Mouse (Mus musculus) hindbrain, embryonic 16.5 days (tissue): ENCODE results near the gene Krtap28-13. TPM values are rescaled to one million over a fixed set of nuclear protein-coding genes. Genes with fewer than 3 reads are reported as not detected.
A peak's percentile ranks its signal among the peaks of the same experiment; 100 is the strongest.

Source experiments
- ATAC-seq: fragments of 200-750 bp; cut with Nextera tagmentation; 2 replicates; pipeline ENCODE4 v1.8.0; 2017; ENCODE audit warnings: moderate TSS enrichment, moderate library complexity
- H3K27ac ChIP-seq: fragments of 300-500 bp; sonication (generic); 2 replicates; pipeline ENCODE4 v1.5.1; 2014; ENCODE audit warnings: low read depth, mild to moderate bottlenecking, control low read depth, low read length, moderate library complexity
- H3K27me3 ChIP-seq: fragments of 300-500 bp; sonication (generic); replicated peaks from 2 replicates; pipeline ENCODE4 v1.6.1; 2014; ENCODE audit warnings: low read length; ENCODE audit not compliant: control insufficient read depth, insufficient read depth
- H3K36me3 ChIP-seq: fragments of 300-500 bp; sonication (generic); 2 replicates; pipeline ENCODE4 v1.6.1; 2014; ENCODE audit warnings: mild to moderate bottlenecking, low read length, moderate library complexity, mixed read lengths; ENCODE audit not compliant: control insufficient read depth, insufficient read depth
- H3K4me1 ChIP-seq: fragments of 300-500 bp; sonication (generic); 2 replicates; pipeline ENCODE4 v1.6.1; 2014; ENCODE audit warnings: low read depth, low read length; ENCODE audit not compliant: control insufficient read depth, insufficient read depth
- H3K4me2 ChIP-seq: fragments of 300-500 bp; sonication (generic); 2 replicates; pipeline ENCODE4 v1.6.1; 2014; ENCODE audit warnings: mild to moderate bottlenecking, low read length, control low read depth, moderate library complexity
- H3K4me3 ChIP-seq: fragments of 300-500 bp; sonication (generic); 2 replicates; pipeline ENCODE4 v1.5.1; 2014; ENCODE audit warnings: mild to moderate bottlenecking, low read length, control low read depth, moderate library complexity
- H3K9ac ChIP-seq: fragments of 300-500 bp; sonication (generic); 2 replicates; pipeline ENCODE4 v1.6.1; 2014; ENCODE audit warnings: low read depth, mild to moderate bottlenecking, control low read depth, low read length, moderate library complexity
- H3K9me3 ChIP-seq: fragments of 300-500 bp; sonication (generic); 2 replicates; pipeline ENCODE4 v1.6.1; 2014; ENCODE audit warnings: mild to moderate bottlenecking, low read length, moderate library complexity; ENCODE audit not compliant: control insufficient read depth
- WGBS: fragments of 180-500 bp; shearing (Covaris S2); extraction: QIAGEN DNeasy Blood & Tissue Kit; methylation state at CpG from one replicate; pipeline ENCODE4 v1.1.7; 2014; 5-methylcytosine and 5-hydroxymethylcytosine counted together
- polyA plus RNA-seq: library from polyadenylated mRNA; unstranded; fragments of >200 nt; fragmentation: Nextera tagmentation; extraction: Ambion mirVana; gene quantifications from 2 replicates; pipeline ENCODE4 v1.2.1, GENCODE M21; 2015

The Krtap28-13 gene
- polyA plus RNA-seq, 1 experiment from 2014 or later: not detected

DNA sequence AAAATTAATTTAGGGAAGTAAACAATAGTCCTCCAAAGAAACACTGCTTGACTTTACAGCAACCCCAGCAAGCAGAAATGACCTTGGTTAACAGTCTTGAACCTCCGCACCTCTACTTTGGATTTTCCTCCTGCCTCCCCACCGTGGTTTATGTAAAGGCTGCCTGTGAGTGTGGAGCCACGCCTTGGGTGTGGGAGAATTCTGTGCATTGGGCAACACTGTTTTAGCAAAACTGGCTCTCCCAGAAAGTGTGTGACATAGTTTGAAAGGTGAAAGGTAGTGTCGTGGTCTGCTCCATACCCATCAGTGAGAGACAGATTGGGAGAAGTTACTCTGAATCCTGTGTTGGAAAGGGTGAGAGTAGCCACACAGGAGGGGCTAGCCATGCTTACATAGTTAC is 21.6 kb upstream of the Krtap28-13 start:
- H3K4me1 ChIP-seq: no peaks in the 10 kb centered on the region
- no peaks in the 10 kb centered on the region for H3K9me3 ChIP-seq
- ATAC-seq: no peak
- no peak overlapping the region for H3K9ac ChIP-seq
- WGBS: 78% methylated on average over 4 of the region's 4 CpGs
- H3K36me3 ChIP-seq: no peaks in the 10 kb centered on the region
- H3K4me3 ChIP-seq: no peak overlapping the region
- H3K27me3 ChIP-seq: no peaks in the 10 kb centered on the region
- H3K4me2 ChIP-seq: no peak overlapping the region
- no peak overlapping the region for H3K27ac ChIP-seq

DNA sequence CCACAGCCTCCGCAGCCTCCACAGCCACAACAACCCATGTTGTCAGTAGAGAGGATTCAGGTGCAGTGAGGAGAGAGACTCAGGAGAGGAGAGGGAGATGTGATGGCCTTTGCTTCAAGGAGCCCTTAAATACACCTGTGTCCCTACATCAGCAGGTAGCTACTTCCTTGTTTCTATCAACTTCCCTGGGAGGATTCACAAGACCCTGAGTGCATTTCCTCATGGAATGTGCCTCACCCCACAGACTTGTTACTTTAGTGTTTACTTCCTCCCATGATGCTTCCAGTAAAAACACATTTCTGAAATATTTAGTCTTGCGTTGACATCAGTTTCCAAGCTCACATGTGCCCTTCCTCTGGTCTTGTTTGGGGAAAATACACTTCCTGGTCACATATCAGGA is 18.4 kb upstream of the Krtap28-13 start, which contains the start of gene Krtap28-10:
TSS of gene Krtap28-10 (minus strand) at position 101 of the 400 bp plus-strand sequence.
- 92% methylated on average over 2 of the region's 2 CpGs for WGBS
- H3K36me3 ChIP-seq: no peaks in the 10 kb centered on the region
- no peaks in the 10 kb centered on the region for H3K27me3 ChIP-seq
- H3K9ac ChIP-seq: no peak within 1 kb of the TSS
- no peak within 1 kb of the TSS for H3K4me2 ChIP-seq
- no peaks in the 10 kb centered on the region for H3K9me3 ChIP-seq
- no peak within 1 kb of the TSS for H3K27ac ChIP-seq
- no peak for ATAC-seq
- no peaks in the 10 kb centered on the region for H3K4me1 ChIP-seq
- no peak within 1 kb of the TSS for H3K4me3 ChIP-seq

DNA sequence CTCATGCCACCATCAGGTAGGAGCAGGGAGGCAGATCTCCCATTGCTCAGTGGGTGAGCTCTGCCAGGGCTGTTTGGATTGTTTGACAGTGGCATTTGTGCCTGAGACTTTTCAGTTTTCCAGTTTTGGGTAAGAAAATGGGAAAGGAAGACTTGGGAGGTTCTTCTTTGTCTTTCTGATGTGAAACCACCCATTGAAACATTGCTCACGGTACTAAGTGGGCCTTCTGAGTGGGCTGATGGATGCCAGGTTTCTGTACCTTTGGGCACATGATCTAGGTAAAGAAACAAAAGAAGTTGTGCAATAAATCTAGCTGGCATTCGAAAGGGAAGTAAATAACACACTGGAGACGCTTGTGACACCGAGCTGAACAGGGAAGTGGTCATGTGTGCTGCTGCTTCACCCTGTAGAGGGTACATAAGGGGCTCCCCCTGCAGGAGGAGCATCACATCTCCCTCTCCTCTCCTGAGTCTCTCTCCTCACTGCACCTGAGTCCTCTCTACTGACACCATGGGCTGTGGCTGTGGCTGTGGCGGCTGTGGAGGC is 15.8 kb upstream of the Krtap28-13 start, which contains the start of gene Gm47969:
TSS of gene Gm47969 (plus strand) at position 51 of the 546 bp plus-strand sequence.
- Histone ChIP-seq H3K4me2 (no peak within 1 kb of the TSS), H3K9ac (no peak within 1 kb of the TSS), H3K9me3 (no peaks in the 10 kb centered on the region), H3K27ac (no peak within 1 kb of the TSS), H3K4me1 (no peaks in the 10 kb centered on the region), H3K27me3 (no peaks in the 10 kb centered on the region), H3K36me3 (no peaks in the 10 kb centered on the region), H3K4me3 (no peak within 1 kb of the TSS)
- 81% methylated on average over 4 of the region's 5 CpGs for WGBS
- ATAC-seq: no peak

DNA sequence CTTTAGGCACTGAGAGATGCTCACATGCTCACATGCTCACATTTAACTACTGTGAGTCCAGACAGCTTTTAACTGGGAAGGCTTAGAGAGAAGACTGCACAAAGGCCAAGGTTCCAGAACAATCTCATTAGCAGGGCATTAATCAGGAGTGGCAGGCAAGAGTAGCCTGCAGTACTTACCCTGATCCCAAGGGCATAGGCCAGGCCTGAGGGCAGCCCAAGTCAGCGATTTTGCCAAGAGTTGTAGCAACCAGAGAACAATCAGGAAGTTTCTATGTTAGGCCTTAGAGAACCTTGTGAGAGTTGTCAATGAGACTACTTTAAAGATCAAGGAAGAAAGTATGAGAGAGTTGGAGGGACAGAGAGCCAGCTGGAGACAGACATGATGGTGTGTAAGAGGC is 2.2 kb upstream of the Krtap28-13 start:
- no peak overlapping the region for H3K4me2 ChIP-seq
- no peaks in the 10 kb centered on the region for H3K4me1 ChIP-seq
- H3K27ac ChIP-seq: no peak overlapping the region
- no peaks in the 10 kb centered on the region for H3K27me3 ChIP-seq
- no peaks in the 10 kb centered on the region for H3K9me3 ChIP-seq
- 62% methylated on average over 1 of the region's 1 CpGs for WGBS
- no peak for ATAC-seq
- H3K4me3 ChIP-seq: no peak overlapping the region
- no peaks in the 10 kb centered on the region for H3K36me3 ChIP-seq
- H3K9ac ChIP-seq: no peak overlapping the region

DNA sequence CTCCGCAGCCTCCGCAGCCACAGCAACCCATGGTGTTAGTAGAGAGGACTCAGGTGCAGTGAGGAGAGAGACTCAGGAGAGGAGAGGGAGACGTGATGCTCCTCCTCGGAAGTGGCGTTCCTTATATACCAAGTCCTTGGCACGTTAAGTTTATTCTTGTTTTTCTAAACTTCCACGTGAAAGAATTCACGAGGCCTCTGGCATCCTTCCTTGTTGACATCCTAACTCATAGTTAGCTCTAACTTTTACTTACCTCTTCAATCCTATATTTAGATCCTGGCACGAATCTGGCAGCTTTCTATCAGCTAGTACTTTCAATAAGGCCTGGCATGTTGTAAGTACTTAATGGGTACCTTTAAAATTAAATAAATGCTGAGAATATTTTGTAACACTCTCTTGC is 1.5 kb upstream of the Krtap28-13 start, which contains the start of gene A030005K14Rik:
TSS of gene A030005K14Rik (minus strand) at position 101 of the 400 bp plus-strand sequence.
- H3K4me1 ChIP-seq: no peaks in the 10 kb centered on the region
- no peak within 1 kb of the TSS for H3K4me3 ChIP-seq
- WGBS: 93% methylated on average over 9 of the region's 9 CpGs
- H3K4me2 ChIP-seq: no peak within 1 kb of the TSS
- H3K9ac ChIP-seq: no peak within 1 kb of the TSS
- ATAC-seq: no peak
- no peaks in the 10 kb centered on the region for H3K27me3 ChIP-seq
- no peaks in the 10 kb centered on the region for H3K9me3 ChIP-seq
- no peaks in the 10 kb centered on the region for H3K36me3 ChIP-seq
- no peak within 1 kb of the TSS for H3K27ac ChIP-seq

DNA sequence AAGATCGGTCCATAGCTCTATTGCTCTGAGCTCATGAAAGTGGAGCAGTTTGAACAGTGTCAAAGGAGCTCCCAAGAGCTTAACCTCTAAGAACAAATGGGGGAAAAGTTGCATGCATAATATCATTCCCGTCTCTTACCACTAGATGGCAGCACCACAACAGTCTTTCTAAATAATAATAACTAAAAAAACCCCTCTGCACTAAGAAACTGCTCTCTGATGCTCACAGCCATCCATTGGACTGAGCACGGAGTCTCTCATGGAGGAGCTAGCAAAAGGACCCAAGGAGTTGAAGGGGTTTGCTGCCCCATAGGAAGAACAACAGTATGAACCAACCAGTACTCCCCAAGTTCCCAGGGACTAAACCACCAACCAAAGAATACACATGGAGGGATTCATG is 4.1 kb downstream of the Krtap28-13 start:
- WGBS: 25% methylated on average over 3 of the region's 3 CpGs
- Histone ChIP-seq H3K4me2 (no peak overlapping the region), H3K9ac (no peak overlapping the region), H3K4me1 (no peaks in the 10 kb centered on the region), H3K9me3 (no peaks in the 10 kb centered on the region), H3K27ac (no peak overlapping the region), H3K4me3 (no peak overlapping the region), H3K36me3 (no peaks in the 10 kb centered on the region), H3K27me3 (no peaks in the 10 kb centered on the region)
- ATAC-seq: no peak

DNA sequence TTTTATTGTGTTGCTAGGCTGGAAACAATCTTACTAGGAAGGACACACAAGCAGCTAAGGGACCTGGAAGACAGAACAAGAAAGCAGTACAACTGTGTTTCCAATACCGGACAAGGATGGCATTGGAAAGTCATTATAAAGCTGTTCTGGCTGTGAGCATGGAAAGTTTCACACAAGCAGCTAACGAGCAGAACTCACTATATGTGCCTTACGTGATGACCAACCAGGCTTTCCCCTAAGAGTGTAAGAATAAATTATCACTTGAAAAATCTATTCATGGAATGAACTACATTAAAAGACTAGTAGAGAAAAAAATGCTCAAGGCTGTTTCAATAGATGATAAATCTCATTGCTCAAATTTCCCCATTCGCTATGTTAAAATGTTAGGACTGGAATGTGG is 5.8 kb downstream of the Krtap28-13 start:
- Histone ChIP-seq H3K4me3 (no peak overlapping the region), H3K36me3 (no peaks in the 10 kb centered on the region), H3K4me1 (no peaks in the 10 kb centered on the region), H3K27ac (no peak overlapping the region), H3K9me3 (no peaks in the 10 kb centered on the region), H3K4me2 (no peak overlapping the region), H3K9ac (no peak overlapping the region), H3K27me3 (no peaks in the 10 kb centered on the region)
- 88% methylated on average over 4 of the region's 4 CpGs for WGBS
- no peak for ATAC-seq

DNA sequence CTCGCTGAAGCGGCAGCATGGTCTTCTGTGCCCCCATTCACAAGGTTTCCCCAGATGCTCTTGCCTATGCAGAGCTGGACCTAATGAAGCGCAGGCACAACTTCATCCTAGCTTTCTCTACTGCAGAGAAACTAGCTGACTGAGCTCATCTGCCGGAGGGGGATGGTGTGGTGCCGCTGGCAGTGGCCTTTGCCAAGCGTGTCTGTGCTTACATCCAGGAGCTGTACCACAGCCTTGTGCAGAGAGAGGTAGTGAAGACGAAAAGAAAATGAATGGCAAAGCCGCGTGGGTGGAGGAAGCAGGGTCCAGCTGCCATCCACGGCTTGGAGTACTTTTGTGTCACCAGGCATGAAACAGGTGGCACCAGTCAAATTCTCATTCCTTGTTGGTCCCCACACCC is 6.5 kb downstream of the Krtap28-13 start:
- H3K9ac ChIP-seq: no peak overlapping the region
- no peaks in the 10 kb centered on the region for H3K36me3 ChIP-seq
- H3K27ac ChIP-seq: no peak overlapping the region
- ATAC-seq: no peak
- WGBS: 84% methylated on average over 10 of the region's 10 CpGs
- no peaks in the 10 kb centered on the region for H3K9me3 ChIP-seq
- no peaks in the 10 kb centered on the region for H3K4me1 ChIP-seq
- H3K27me3 ChIP-seq: no peaks in the 10 kb centered on the region
- H3K4me3 ChIP-seq: no peak overlapping the region
- H3K4me2 ChIP-seq: no peak overlapping the region

DNA sequence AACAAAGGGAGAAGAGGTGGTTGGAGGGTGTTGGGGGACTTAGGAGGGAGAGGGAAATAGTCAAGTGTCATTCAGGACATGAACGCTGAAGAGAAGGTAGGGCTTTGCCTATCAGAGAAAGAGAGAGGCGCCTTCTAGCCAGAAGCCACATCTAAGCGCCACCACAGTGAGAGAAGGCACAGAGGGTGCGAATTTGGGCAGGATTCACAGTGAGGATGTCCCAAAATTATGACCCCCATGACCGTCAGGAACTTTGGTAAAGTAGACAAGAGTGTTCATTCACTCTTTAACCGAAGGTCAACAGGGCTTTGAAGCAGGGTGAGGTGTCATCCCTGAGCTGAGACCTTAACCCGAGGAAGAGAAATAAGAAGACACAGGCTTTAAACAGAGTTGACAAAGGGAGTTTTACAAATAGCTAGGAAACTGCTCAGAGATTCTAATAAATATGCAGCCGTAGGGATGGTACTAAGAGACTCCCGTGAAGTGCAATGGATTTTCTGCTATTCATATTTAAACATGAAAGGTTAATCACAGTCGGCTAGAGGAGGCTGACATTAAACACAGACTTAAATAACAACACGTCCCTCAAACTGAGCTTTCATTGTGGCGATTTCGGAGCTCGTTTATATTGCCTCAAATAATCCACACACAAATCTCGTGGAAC is 14.9 kb downstream of the Krtap28-13 start:
- WGBS: 33% methylated on average over 15 of the region's 15 CpGs
- peak overlapping the region; percentile 45 for H3K9ac ChIP-seq
- no peaks in the 10 kb centered on the region for H3K36me3 ChIP-seq
- H3K9me3 ChIP-seq: no peaks in the 10 kb centered on the region
- no peaks in the 10 kb centered on the region for H3K27me3 ChIP-seq
- H3K4me1 ChIP-seq: no peaks in the 10 kb centered on the region
- H3K4me2 ChIP-seq: peak overlapping the region; percentile 55
- ATAC-seq: peak; percentile 65
- H3K27ac ChIP-seq: no peak overlapping the region
- peak overlapping the region; percentile 37 for H3K4me3 ChIP-seq
